Mouse (Mus musculus): ENCODE data around the gene Olfr690.
"Not testable (repeated sequence)": the region's sequence is repeated elsewhere in the genome, so short reads cannot be mapped to it uniquely, and the experiment has no call there.

Gene Olfr690

GRCm38 (mm10) chr7:105334004-105334403 lies at the start of gene Olfr690:
Olfr690 (minus strand) TSS chr7:105334104.
- no peak for ATAC-seq (ENCODE audit: low TSS enrichment)

- no peak for ATAC-seq (ENCODE audit: low TSS enrichment)
Observed at GRCm38 (mm10) chr7:105380329-105380728, 46.4 kb upstream of the Olfr690 start.

GRCm38 (mm10) chr7:105374866-105375265 lies 41.0 kb upstream of the Olfr690 start, which contains the start of gene Gm5901:
Gm5901 (plus strand) TSS chr7:105375038.
- no peak for ATAC-seq (ENCODE audit: low TSS enrichment)

GRCm38 (mm10) chr7:105373976-105374375 lies 40.1 kb upstream of the Olfr690 start:
- ATAC-seq (ENCODE audit: low TSS enrichment) = no peak

- ATAC-seq (ENCODE audit: low TSS enrichment) = no peak
Observed at GRCm38 (mm10) chr7:105373509-105373908, 39.6 kb upstream of the Olfr690 start.

GRCm38 (mm10) chr7:105372912-105373311 lies 39.0 kb upstream of the Olfr690 start:
- no peak for ATAC-seq (ENCODE audit: low TSS enrichment)

- ATAC-seq (ENCODE audit: low TSS enrichment) = no peak
Observed at GRCm38 (mm10) chr7:105368521-105368920, 34.6 kb upstream of the Olfr690 start.

- no peak for ATAC-seq (ENCODE audit: low TSS enrichment)
Observed at GRCm38 (mm10) chr7:105367930-105368329, 34.0 kb upstream of the Olfr690 start, which contains the start of gene Olfr692. Olfr692 (plus strand) TSS chr7:105368230.

- no peak for ATAC-seq (ENCODE audit: low TSS enrichment)
Observed at GRCm38 (mm10) chr7:105367268-105367667, 33.4 kb upstream of the Olfr690 start.

- peak; percentile 62; the same call in 1 of the 2 replicates for ATAC-seq (ENCODE audit: low TSS enrichment)
Observed at GRCm38 (mm10) chr7:105361713-105362112, 27.8 kb upstream of the Olfr690 start.

GRCm38 (mm10) chr7:105356487-105356886 lies 22.6 kb upstream of the Olfr690 start:
- ATAC-seq (ENCODE audit: low TSS enrichment) = not testable (repeated sequence)

GRCm38 (mm10) chr7:105356064-105356463 lies 22.2 kb upstream of the Olfr690 start:
- not testable (repeated sequence) for ATAC-seq (ENCODE audit: low TSS enrichment)

- ATAC-seq (ENCODE audit: low TSS enrichment) = no peak
Observed at GRCm38 (mm10) chr7:105342752-105343151, 8.8 kb upstream of the Olfr690 start.

GRCm38 (mm10) chr7:105342170-105342569 lies 8.3 kb upstream of the Olfr690 start, which contains the start of gene Olfr691:
Olfr691 (minus strand) TSS chr7:105342270.
- no peak for ATAC-seq (ENCODE audit: low TSS enrichment)

GRCm38 (mm10) chr7:105325302-105325701 lies 8.6 kb downstream of the Olfr690 start:
- no peak for ATAC-seq (ENCODE audit: low TSS enrichment)

GRCm38 (mm10) chr7:105310865-105311264 lies 23.0 kb downstream of the Olfr690 start, which contains the start of gene Olfr689:
Olfr689 (plus strand) TSS chr7:105311165.
- no peak for ATAC-seq (ENCODE audit: low TSS enrichment)

- no peak for ATAC-seq (ENCODE audit: low TSS enrichment)
Observed at GRCm38 (mm10) chr7:105290051-105290450, 43.9 kb downstream of the Olfr690 start.

- ATAC-seq (ENCODE audit: low TSS enrichment) = no peak
Observed at GRCm38 (mm10) chr7:105287795-105288194, 46.1 kb downstream of the Olfr690 start, which contains the start of gene Olfr688. Olfr688 (plus strand) TSS chr7:105288095.
